Mouse (Mus musculus): ENCODE data around the gene Efna3.

Gene Efna3

GRCm38 (mm10) chr3:89322514-89323165 lies at the start of gene Efna3:
TSS of gene Efna3 (minus strand) at chr3:89322965.
- DNase-seq (ENCODE audit: low read depth), result no peak

GRCm38 (mm10) chr3:89367338-89367737 lies 44.6 kb upstream of the Efna3 start:
- no peak for DNase-seq (ENCODE audit: low read depth)

- no peak for DNase-seq (ENCODE audit: low read depth)
These were observed 43.0 kb upstream of the Efna3 start for GRCm38 (mm10) chr3:89365486-89366414.

GRCm38 (mm10) chr3:89365153-89365485 lies 42.4 kb upstream of the Efna3 start, which contains the start of gene Dcst1:
TSS of gene Dcst1 (minus strand) at chr3:89365253.
- DNase-seq (ENCODE audit: low read depth), result no peak

GRCm38 (mm10) chr3:89364631-89365030 lies 41.9 kb upstream of the Efna3 start:
- DNase-seq (ENCODE audit: low read depth), result no peak

- no peak for DNase-seq (ENCODE audit: low read depth)
These were observed 38.9 kb upstream of the Efna3 start, which contains the start of gene Dcst2 for GRCm38 (mm10) chr3:89361675-89362074. TSS of gene Dcst2 (plus strand) at chr3:89361975.

- no peak for DNase-seq (ENCODE audit: low read depth)
These were observed 37.5 kb upstream of the Efna3 start for GRCm38 (mm10) chr3:89360237-89360636.

- DNase-seq (ENCODE audit: low read depth), result no peak
These were observed 36.9 kb upstream of the Efna3 start for GRCm38 (mm10) chr3:89359630-89360029.

GRCm38 (mm10) chr3:89356029-89356428 lies 33.3 kb upstream of the Efna3 start:
- DNase-seq (ENCODE audit: low read depth), result no peak

GRCm38 (mm10) chr3:89355512-89355902 lies 32.7 kb upstream of the Efna3 start:
- no peak for DNase-seq (ENCODE audit: low read depth)

- peak; percentile 50 for DNase-seq (ENCODE audit: low read depth)
These were observed 32.2 kb upstream of the Efna3 start for GRCm38 (mm10) chr3:89354816-89355511.

- no peak for DNase-seq (ENCODE audit: low read depth)
These were observed 28.5 kb upstream of the Efna3 start for GRCm38 (mm10) chr3:89351271-89351670.

- peak; percentile 56 for DNase-seq (ENCODE audit: low read depth)
These were observed 27.2 kb upstream of the Efna3 start, which contains the start of gene Adam15 for GRCm38 (mm10) chr3:89349869-89350501. TSS of gene Adam15 (minus strand) at chr3:89349996.

- no peak for DNase-seq (ENCODE audit: low read depth)
These were observed 26.4 kb upstream of the Efna3 start for GRCm38 (mm10) chr3:89348911-89349868.

- DNase-seq (ENCODE audit: low read depth), result no peak
These were observed 25.2 kb upstream of the Efna3 start for GRCm38 (mm10) chr3:89347916-89348315.

GRCm38 (mm10) chr3:89346815-89347540 lies 24.2 kb upstream of the Efna3 start:
- DNase-seq (ENCODE audit: low read depth), result no peak

- no peak for DNase-seq (ENCODE audit: low read depth)
These were observed 20.5 kb upstream of the Efna3 start for GRCm38 (mm10) chr3:89343279-89343678.

GRCm38 (mm10) chr3:89341794-89342193 lies 19.0 kb upstream of the Efna3 start:
- DNase-seq (ENCODE audit: low read depth), result no peak

- DNase-seq (ENCODE audit: low read depth), result peak; percentile 57
These were observed 17.7 kb upstream of the Efna3 start for GRCm38 (mm10) chr3:89340465-89340864.

GRCm38 (mm10) chr3:89339416-89339815 lies 16.7 kb upstream of the Efna3 start:
- DNase-seq (ENCODE audit: low read depth), result no peak
